Mouse (Mus musculus) liver, embryonic 11.5 days (tissue): ENCODE data around the gene Siglec1. TPM values are rescaled to one million over a fixed set of nuclear protein-coding genes. Genes with fewer than 3 reads are reported as not detected.
"Not testable (repeated sequence)": the region's sequence is repeated elsewhere in the genome, so short reads cannot be mapped to it uniquely, and the experiment has no call there.

Experiments used
- ATAC-seq: fragments of 200-750 bp; cut with Nextera tagmentation; replicated peaks from 2 replicates; pipeline ENCODE4 v1.8.0; 2017; ENCODE audit warnings: moderate number of reproducible peaks, mild to moderate bottlenecking, moderate TSS enrichment, moderate library complexity; ENCODE audit not compliant: low FRiP score
- DNase-seq: peaks from one replicate; pipeline ENCODE4 v3.0.0-alpha.2; 2017; ENCODE audit warnings: low spot score
- H3K27ac ChIP-seq: fragments of 300-500 bp; sonication (generic); 2 replicates; pipeline ENCODE4 v1.5.1; 2014; ENCODE audit warnings: mild to moderate bottlenecking, low read depth, low read length, control low read depth
- H3K27me3 ChIP-seq: fragments of 300-500 bp; sonication (generic); replicated peaks from 2 replicates; pipeline ENCODE4 v1.6.1; 2014; ENCODE audit warnings: low read length, mixed read lengths; ENCODE audit not compliant: control insufficient read depth, insufficient read depth
- H3K36me3 ChIP-seq: fragments of 300-500 bp; sonication (generic); 2 replicates; pipeline ENCODE4 v1.6.1; 2014; ENCODE audit warnings: mild to moderate bottlenecking, low read length, moderate library complexity, mixed read lengths; ENCODE audit not compliant: control insufficient read depth, insufficient read depth
- H3K4me1 ChIP-seq: fragments of 300-500 bp; sonication (generic); replicated peaks from 2 replicates; pipeline ENCODE4 v1.6.1; 2014; ENCODE audit warnings: low read length, mixed read lengths; ENCODE audit not compliant: control insufficient read depth, insufficient read depth
- H3K4me2 ChIP-seq: fragments of 300-500 bp; sonication (generic); 2 replicates; pipeline ENCODE4 v1.6.1; 2014; ENCODE audit warnings: mild to moderate bottlenecking, control low read depth, moderate library complexity
- H3K4me3 ChIP-seq: fragments of 300-500 bp; sonication (generic); 2 replicates; pipeline ENCODE4 v1.5.1; 2014; ENCODE audit warnings: low read depth, low read length, control low read depth
- H3K9ac ChIP-seq: fragments of 300-500 bp; sonication (generic); 2 replicates; pipeline ENCODE4 v1.6.1; 2014; ENCODE audit warnings: low read depth, low read length, control low read depth
- H3K9me3 ChIP-seq: fragments of 300-500 bp; sonication (generic); 2 replicates; pipeline ENCODE4 v1.6.1; 2016; ENCODE audit warnings: low read length, inconsistent platforms, mixed read lengths; ENCODE audit not compliant: control insufficient read depth
- WGBS: fragments of 180-500 bp; shearing (Covaris S2); extraction: QIAGEN DNeasy Blood & Tissue Kit; methylation state at CpG from one replicate; pipeline ENCODE4 v1.1.7; 2014; 5-methylcytosine and 5-hydroxymethylcytosine counted together
- polyA plus RNA-seq: library from polyadenylated mRNA; unstranded; fragments of >200 nt; fragmentation: Nextera tagmentation; extraction: Ambion mirVana; gene quantifications from 2 replicates; pipeline ENCODE4 v1.2.1, GENCODE M21; 2014

Gene Siglec1
- polyA plus RNA-seq, 1 experiment from 2014 or later, result 0.78 TPM

- H3K9me3 ChIP-seq, H3K9ac ChIP-seq, H3K4me1 ChIP-seq, DNase-seq, H3K4me2 ChIP-seq, H3K27ac ChIP-seq, H3K36me3 ChIP-seq, H3K27me3 ChIP-seq, H3K4me3 ChIP-seq, ATAC-seq: not testable (repeated sequence)
- WGBS, result 69% methylated on average over 4 of the region's 4 CpGs
Measured at GRCm38 (mm10) chr2:131105061-131105460, 18.5 kb upstream of the Siglec1 start.

DNA sequence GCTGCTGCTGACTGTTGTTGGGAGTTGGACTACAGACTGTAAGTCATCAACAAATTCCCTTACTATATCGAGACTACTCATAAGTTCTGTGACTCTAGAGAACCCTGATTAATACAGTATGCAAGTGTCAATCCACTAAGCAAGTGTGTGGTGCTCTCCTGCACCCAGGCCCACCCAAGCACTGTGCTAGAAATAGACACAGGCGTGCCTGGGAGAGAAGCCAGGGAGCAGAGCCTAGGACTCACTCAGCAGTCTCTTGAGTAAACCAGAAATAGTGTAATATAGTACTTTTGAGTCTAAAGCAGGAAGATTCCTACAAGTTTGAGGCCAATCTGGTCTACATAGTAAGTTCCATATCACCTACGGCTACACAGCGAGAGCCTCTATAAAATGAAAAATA is 17.5 kb upstream of the Siglec1 start:
- Histone ChIP-seq H3K9me3 (no peaks in the 10 kb centered on the region), H3K27ac (no peak overlapping the region), H3K4me2 (no peak overlapping the region), H3K9ac (no peak overlapping the region), H3K4me1 (no peaks in the 10 kb centered on the region), H3K27me3 (no peaks in the 10 kb centered on the region), H3K4me3 (no peak overlapping the region), H3K36me3 (no peaks in the 10 kb centered on the region)
- ATAC-seq (no peak), DNase-seq (no peak)
- WGBS, result 83% methylated on average over 4 of the region's 4 CpGs

DNA sequence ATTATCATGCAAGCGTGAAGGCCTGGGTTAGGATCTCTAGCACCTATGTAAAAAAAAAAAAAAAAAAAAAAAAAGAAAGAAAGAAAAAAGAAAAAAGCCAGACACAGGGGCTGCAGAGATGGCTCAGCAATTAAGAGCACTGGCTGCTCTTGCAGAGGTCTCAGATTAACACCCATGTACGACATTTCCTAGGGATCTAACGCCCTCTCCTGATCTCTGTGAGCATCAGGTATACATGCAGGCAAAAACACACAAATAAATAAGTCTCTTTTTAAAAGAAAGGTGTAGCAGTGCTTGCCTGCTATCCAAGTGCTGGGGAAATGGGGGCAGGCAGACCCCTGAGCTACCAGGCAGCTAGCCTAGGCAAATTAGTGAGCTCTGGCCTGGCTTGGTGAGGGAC is 15.0 kb upstream of the Siglec1 start:
- WGBS, result 48% methylated on average over 3 of the region's 3 CpGs
- no peak overlapping the region for H3K27ac ChIP-seq

DNA sequence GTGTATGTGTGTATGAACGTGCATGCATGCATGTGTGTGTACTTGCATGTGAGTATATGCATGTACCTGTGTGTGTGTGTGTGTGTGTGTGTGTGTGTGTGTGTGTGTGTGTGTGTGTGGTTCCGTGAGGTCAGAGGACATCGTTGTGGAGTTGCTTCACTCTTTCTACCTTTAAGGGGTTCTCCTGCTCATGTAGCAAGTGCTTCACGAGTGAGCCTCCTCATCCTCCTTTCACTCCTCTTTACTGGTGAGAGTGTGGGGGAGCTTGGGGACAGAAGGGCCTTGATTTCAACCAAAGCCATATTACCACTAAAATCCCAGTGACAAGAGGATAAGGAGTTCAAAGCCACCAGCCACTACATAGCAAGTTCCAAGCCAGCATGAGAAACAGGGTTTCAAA is 10.5 kb upstream of the Siglec1 start:
- no peak for DNase-seq
- H3K4me2 ChIP-seq, result no peak overlapping the region
- H3K4me1 ChIP-seq, result peaks cover 7% of the 10 kb centered on the region
- ATAC-seq, result no peak
- no peaks in the 10 kb centered on the region for H3K27me3 ChIP-seq
- no peaks in the 10 kb centered on the region for H3K9me3 ChIP-seq
- WGBS, result 85% methylated on average over 4 of the region's 4 CpGs
- H3K9ac ChIP-seq, result no peak overlapping the region
- peak overlapping the region; percentile 91 for H3K27ac ChIP-seq
- no peak overlapping the region for H3K4me3 ChIP-seq
- no peaks in the 10 kb centered on the region for H3K36me3 ChIP-seq

More for the DNA sequence above, 15.0 kb upstream of the Siglec1 start:
- Histone ChIP-seq H3K4me3 (no peak overlapping the region), H3K9ac (no peak overlapping the region), H3K9me3 (no peaks in the 10 kb centered on the region), H3K27me3 (no peaks in the 10 kb centered on the region), H3K4me2 (no peak overlapping the region), H3K36me3 (no peaks in the 10 kb centered on the region), H3K4me1 (peaks cover 3% of the 10 kb centered on the region)
- ATAC-seq (no peak), DNase-seq (no peak)

GRCm38 (mm10) chr2:131096101-131096795 is 9.7 kb upstream of the Siglec1 start:
- H3K9ac ChIP-seq, result peak overlapping the region; percentile 59
- no peak overlapping the region for H3K4me3 ChIP-seq

GRCm38 (mm10) chr2:131094823-131095222 is 8.3 kb upstream of the Siglec1 start:
- no peaks in the 10 kb centered on the region for H3K27me3 ChIP-seq
- 3% methylated on average over 1 of the region's 1 CpGs for WGBS

More at GRCm38 (mm10) chr2:131096101-131096795, 9.7 kb upstream of the Siglec1 start:
- peak; percentile 92 for ATAC-seq
- H3K4me1 ChIP-seq, result peaks cover 7% of the 10 kb centered on the region
- 8% methylated on average over 9 of the region's 9 CpGs for WGBS
- H3K4me2 ChIP-seq, result peak overlapping the region; percentile 49
- peak; percentile 47 for DNase-seq
- no peaks in the 10 kb centered on the region for H3K36me3 ChIP-seq
- no peaks in the 10 kb centered on the region for H3K27me3 ChIP-seq
- no peaks in the 10 kb centered on the region for H3K9me3 ChIP-seq
- peak overlapping the region; percentile 91 for H3K27ac ChIP-seq

GRCm38 (mm10) chr2:131093577-131093976 is 7.0 kb upstream of the Siglec1 start:
- DNase-seq (no peak), ATAC-seq (no peak)
- Histone ChIP-seq H3K4me3 (no peak overlapping the region), H3K9ac (no peak overlapping the region), H3K27me3 (no peaks in the 10 kb centered on the region), H3K9me3 (no peaks in the 10 kb centered on the region), H3K36me3 (no peaks in the 10 kb centered on the region), H3K4me1 (peaks cover 7% of the 10 kb centered on the region), H3K27ac (no peak overlapping the region), H3K4me2 (no peak overlapping the region)
- 87% methylated on average over 5 of the region's 5 CpGs for WGBS

More at GRCm38 (mm10) chr2:131094823-131095222, 8.3 kb upstream of the Siglec1 start:
- H3K9ac ChIP-seq, result no peak overlapping the region
- no peak overlapping the region for H3K27ac ChIP-seq
- H3K36me3 ChIP-seq, result no peaks in the 10 kb centered on the region
- ATAC-seq (no peak), DNase-seq (peak; percentile 62)
- no peak overlapping the region for H3K4me3 ChIP-seq
- H3K4me2 ChIP-seq, result no peak overlapping the region
- H3K4me1 ChIP-seq, result peaks cover 7% of the 10 kb centered on the region
- no peaks in the 10 kb centered on the region for H3K9me3 ChIP-seq

DNA sequence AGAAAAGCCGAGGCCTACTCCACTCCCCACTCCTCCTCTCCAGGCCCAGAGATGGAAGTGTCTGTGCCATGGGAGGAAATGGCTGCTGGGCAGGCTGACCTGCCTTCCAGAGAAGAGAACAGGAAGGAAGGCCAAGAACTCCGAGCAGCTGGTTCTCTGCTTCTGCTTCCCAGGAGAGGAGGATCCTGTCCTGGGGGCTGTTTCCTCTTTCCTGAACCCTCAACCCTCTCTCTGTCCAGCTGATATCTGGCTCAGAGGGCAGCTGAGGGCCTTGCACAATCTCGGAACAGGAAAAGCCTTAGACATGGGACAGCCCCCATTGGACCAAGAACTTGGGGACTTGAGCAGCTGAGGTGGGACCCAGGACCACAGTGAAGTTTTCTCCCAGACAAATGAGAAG is 4.3 kb upstream of the Siglec1 start:
- no peak overlapping the region for H3K9ac ChIP-seq
- no peaks in the 10 kb centered on the region for H3K36me3 ChIP-seq
- no peak for DNase-seq
- no peak overlapping the region for H3K4me3 ChIP-seq
- H3K27ac ChIP-seq, result no peak overlapping the region
- peaks cover 2% of the 10 kb centered on the region; the same call in 1 of the 2 replicates for H3K4me1 ChIP-seq
- H3K27me3 ChIP-seq, result no peaks in the 10 kb centered on the region
- no peak for ATAC-seq
- no peak overlapping the region for H3K4me2 ChIP-seq
- 56% methylated on average over 3 of the region's 3 CpGs for WGBS
- no peaks in the 10 kb centered on the region for H3K9me3 ChIP-seq

DNA sequence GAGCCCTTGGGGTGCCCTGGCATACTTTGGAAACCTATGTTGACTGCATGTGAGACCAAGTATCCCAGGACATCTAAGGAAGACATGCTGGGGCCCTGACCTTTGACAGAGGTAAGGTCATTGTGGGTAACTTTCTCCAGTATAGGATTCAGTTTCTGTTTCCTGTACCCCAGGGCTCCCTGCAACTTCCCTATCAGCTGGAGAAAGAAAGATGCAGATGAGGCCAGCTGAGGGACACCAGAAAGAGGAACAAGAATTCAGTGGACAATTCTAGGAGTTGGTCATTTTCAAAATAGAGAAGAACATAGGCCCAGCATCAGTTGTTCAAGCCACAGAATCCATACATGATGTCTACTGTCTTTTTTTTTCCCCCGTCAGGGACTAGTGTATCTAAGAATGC is 3.1 kb upstream of the Siglec1 start:
- Histone ChIP-seq H3K27ac (no peak overlapping the region), H3K36me3 (no peaks in the 10 kb centered on the region), H3K4me1 (peaks cover 2% of the 10 kb centered on the region; the same call in 1 of the 2 replicates), H3K4me2 (no peak overlapping the region), H3K27me3 (no peaks in the 10 kb centered on the region), H3K9ac (no peak overlapping the region), H3K4me3 (no peak overlapping the region), H3K9me3 (no peaks in the 10 kb centered on the region)
- 72% methylated on average over 1 of the region's 1 CpGs for WGBS
- ATAC-seq, result no peak
- no peak for DNase-seq
